Mouse (Mus musculus) heart, adult 2 months (tissue): ENCODE results near the gene Klhl26. TPM values are rescaled to one million over a fixed set of nuclear protein-coding genes. Genes with fewer than 3 reads are reported as not detected.

Experiments used
- DNase-seq, 2 experiments: peaks; one replicate each; pipeline ENCODE4 v3.0.0; 2021
- H3K27ac ChIP-seq: fragments of 200-600 bp; 2 replicates; pipeline ENCODE4 v1.8.1; 2022
- H3K27me3 ChIP-seq: fragments of 200-500 bp; 2 replicates; pipeline ENCODE4 v1.6.1; 2012; ENCODE audit warnings: mild to moderate bottlenecking, low read length, inconsistent platforms, mixed read lengths; ENCODE audit not compliant: control insufficient read depth, insufficient read depth
- H3K36me3 ChIP-seq: fragments of 200-500 bp; 2 replicates; pipeline ENCODE4 v1.6.1; 2012; ENCODE audit warnings: low read length, inconsistent platforms; ENCODE audit not compliant: control insufficient read depth, insufficient read depth
- H3K4me1 ChIP-seq: fragments of 200-500 bp; 2 replicates; pipeline ENCODE4 v1.6.1; 2011; ENCODE audit warnings: low read length; ENCODE audit not compliant: control insufficient read depth, insufficient read depth
- H3K4me3 ChIP-seq: fragments of 200-600 bp; 2 replicates; pipeline ENCODE4 v1.8.1; 2022
- H3K79me2 ChIP-seq: fragments of 200-500 bp; replicated peaks from 2 replicates; pipeline ENCODE4 v1.6.1; 2012; ENCODE audit warnings: mild to moderate bottlenecking, inconsistent platforms, low read length, moderate library complexity, mixed read lengths; ENCODE audit not compliant: control insufficient read depth, insufficient read depth
- H3K9ac ChIP-seq: fragments of 200-500 bp; 2 replicates; pipeline ENCODE4 v1.6.1; 2012; ENCODE audit warnings: low read depth, mild to moderate bottlenecking, control low read depth, inconsistent platforms, low read length, mixed read lengths
- CTCF ChIP-seq: fragments of 200-600 bp; IDR thresholded peaks from 2 replicates; pipeline ENCODE4 v1.8.1; 2022; ENCODE audit warnings: antibody characterized with exemption, mild to moderate bottlenecking, moderate library complexity
- EP300 ChIP-seq: fragments of 200-500 bp; IDR thresholded peaks from 2 replicates; pipeline ENCODE4 v1.6.1; 2011; ENCODE audit warnings: low read depth, low read length, control low read depth; ENCODE audit not compliant: insufficient read depth
- POLR2A ChIP-seq: fragments of 200-500 bp; IDR thresholded peaks from 2 replicates; pipeline ENCODE4 v1.6.1; 2011; ENCODE audit warnings: mild to moderate bottlenecking, low read depth, low read length, control low read depth; ENCODE audit not compliant: insufficient read depth
- WGBS: fragments of 180-500 bp; shearing (Covaris S2); methylation state at CpG from one replicate; pipeline ENCODE4 v1.1.7; 2018; 5-methylcytosine and 5-hydroxymethylcytosine counted together
- intact Hi-C: fragments of 180-260 bp; cut with DNase I; formaldehyde crosslinking; loops from one replicate; pipeline ENCODE4 v1.15.1; 2025
- polyA plus RNA-seq: library from polyadenylated mRNA; depleted of rRNA; stranded (reverse); fragments of >200 nt; gene quantifications from 2 replicates; pipeline ENCODE4 v1.2.3, GENCODE M21; 2012
- total RNA-seq, 2 experiments: library from RNA; stranded (reverse); gene quantifications; 2 replicates each; pipeline ENCODE4 v1.2.3; 2021

The Klhl26 gene
- total and polyA plus RNA-seq, 3 experiments, result 8.1 to 18.8 (median 8.6) TPM

DNA sequence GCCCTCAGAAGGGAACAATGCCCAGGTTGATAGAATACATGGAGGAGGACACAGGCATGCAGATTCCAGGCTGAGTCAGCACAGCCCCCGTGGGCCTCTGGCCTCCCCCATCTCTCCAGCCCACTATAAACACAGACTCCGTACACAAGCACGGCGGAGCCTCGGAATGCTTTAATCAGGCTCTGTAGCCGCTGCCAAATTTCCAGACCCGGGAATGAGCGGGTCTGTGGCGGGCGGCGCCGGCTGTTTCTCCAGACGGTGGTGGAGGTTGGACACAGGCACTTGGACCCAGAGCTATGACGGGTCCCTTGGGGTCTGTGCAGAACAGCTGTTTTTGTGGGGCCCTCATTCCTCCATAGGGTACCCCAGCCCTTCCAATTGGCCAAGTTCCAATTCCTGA lies 57.8 kb downstream of the Klhl26 start:
- intact Hi-C loops, result no loop called here

DNA sequence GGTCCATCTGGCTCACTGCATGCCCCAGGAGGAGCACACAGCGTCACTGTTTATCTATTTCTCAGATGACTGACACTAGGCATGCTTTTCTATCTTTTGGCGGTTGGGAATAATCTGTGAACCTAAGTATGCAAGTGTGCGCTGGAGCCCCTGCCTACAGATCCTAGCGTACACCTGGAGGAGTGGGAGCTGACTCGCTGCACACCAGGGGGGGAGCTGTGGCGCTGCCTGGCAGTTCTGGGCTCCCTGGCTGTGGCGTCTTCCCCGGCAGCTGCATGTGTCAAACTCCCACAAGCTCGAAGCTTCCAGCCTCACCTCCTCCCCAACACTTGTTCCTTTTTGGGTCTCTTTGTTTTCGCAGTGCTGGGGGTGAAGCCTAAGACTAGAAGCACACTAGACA lies 58.9 kb downstream of the Klhl26 start:
- no peaks in the 10 kb centered on the region for H3K36me3 ChIP-seq
- 60% methylated on average over 10 of the region's 10 CpGs for WGBS
- H3K27ac ChIP-seq, result no peak overlapping the region
- DNase-seq, result no peak
- no peaks in the 10 kb centered on the region for H3K27me3 ChIP-seq
- H3K4me3 ChIP-seq, result no peak overlapping the region
- no peak overlapping the region for H3K9ac ChIP-seq
- TF ChIP-seq POLR2A (no peak), EP300 (no peak), CTCF (no peak)
- H3K4me1 ChIP-seq, result no peaks in the 10 kb centered on the region
- no peaks in the 10 kb centered on the region for H3K79me2 ChIP-seq
- intact Hi-C loops, result no loop called here

More for the DNA sequence above, 57.8 kb downstream of the Klhl26 start:
- no peak overlapping the region for H3K9ac ChIP-seq
- no peaks in the 10 kb centered on the region for H3K79me2 ChIP-seq
- H3K27me3 ChIP-seq, result no peaks in the 10 kb centered on the region
- peak; percentile 26 to 42 for DNase-seq
- H3K4me1 ChIP-seq, result no peaks in the 10 kb centered on the region
- TF ChIP-seq CTCF, result no peak
- TF ChIP-seq POLR2A, result no peak
- no peak for TF ChIP-seq EP300
- H3K36me3 ChIP-seq, result no peaks in the 10 kb centered on the region
- WGBS, result 25% methylated on average over 14 of the region's 14 CpGs
- no peak overlapping the region for H3K27ac ChIP-seq
- H3K4me3 ChIP-seq, result no peak overlapping the region

DNA sequence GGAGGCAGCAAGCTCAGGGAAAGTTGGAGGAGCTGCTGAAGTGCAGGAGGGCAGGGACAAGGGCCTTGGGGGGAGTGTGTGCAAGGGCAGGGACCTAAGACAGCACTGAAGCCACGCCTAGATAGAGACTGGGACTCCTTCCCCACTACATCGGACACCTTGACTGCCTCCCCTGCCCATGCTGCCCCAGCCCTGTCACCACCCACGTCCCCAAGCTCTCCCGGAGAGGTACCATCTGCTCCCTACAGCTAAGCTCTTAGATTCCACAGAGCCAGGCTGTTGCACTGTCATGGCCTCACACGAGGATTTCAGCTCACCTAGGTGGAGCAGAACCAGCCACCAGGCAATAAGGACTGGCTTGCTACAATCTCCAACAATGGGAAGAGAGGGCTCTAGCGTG lies 59.8 kb downstream of the Klhl26 start:
- Histone ChIP-seq H3K27ac (no peak overlapping the region), H3K36me3 (no peaks in the 10 kb centered on the region), H3K79me2 (no peaks in the 10 kb centered on the region), H3K4me1 (no peaks in the 10 kb centered on the region), H3K4me3 (no peak overlapping the region), H3K27me3 (no peaks in the 10 kb centered on the region), H3K9ac (no peak overlapping the region)
- DNase-seq, result no peak
- no peak for TF ChIP-seq POLR2A
- no peak for TF ChIP-seq EP300
- TF ChIP-seq CTCF, result no peak
- intact Hi-C loops, result no loop called here
- WGBS, result 74% methylated on average over 6 of the region's 6 CpGs

DNA sequence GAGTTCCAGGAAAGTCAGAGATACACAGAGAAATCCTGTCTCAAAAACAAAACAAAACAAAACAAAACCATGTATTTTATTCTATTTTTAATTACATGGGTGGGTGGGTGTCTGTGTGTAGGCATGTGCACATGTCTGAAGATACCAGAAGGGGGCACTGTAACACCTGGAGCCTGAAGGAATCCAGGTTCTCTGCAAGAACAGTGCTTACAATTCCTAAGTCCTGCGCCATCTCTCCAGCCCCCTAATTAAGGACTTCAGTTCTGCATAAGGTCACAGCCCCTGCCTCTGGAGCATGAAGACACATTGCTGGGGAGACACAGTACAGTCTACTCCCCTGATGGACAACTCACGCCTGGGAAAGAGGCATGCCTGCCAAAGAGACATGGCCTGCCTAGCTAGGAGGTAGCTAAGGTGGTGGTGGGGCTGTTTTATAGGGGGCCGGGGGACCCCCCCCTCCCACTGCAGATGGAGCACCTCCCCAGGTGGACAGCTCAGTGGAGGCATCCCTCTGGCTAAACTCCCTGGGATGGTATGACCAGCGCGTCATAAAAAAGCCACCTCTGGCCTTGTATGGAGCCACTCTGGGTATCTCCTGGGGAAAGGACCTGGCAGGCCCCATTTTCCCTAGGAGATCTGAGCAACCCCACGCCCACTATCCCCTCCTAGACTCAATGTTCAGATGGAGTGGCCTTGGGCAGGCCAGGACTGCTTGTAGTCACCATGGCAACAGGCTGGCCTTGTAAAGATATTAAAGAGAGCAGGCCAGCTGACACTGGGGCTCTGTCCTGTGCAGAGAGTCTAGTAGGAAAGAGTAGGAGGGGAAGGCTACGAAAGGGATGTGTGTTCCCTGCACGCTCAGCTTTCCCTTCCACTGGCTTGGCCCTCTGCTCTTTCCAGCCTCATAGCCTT lies 61.0 kb downstream of the Klhl26 start:
- H3K4me1 ChIP-seq, result no peaks in the 10 kb centered on the region
- WGBS, result 80% methylated on average over 8 of the region's 8 CpGs
- TF ChIP-seq EP300, result no peak
- TF ChIP-seq CTCF, result peak; percentile 69
- intact Hi-C loops, result no loop called here
- no peak overlapping the region for H3K27ac ChIP-seq
- no peak overlapping the region for H3K4me3 ChIP-seq
- DNase-seq, result no peak
- no peaks in the 10 kb centered on the region for H3K27me3 ChIP-seq
- no peak overlapping the region for H3K9ac ChIP-seq
- H3K36me3 ChIP-seq, result no peaks in the 10 kb centered on the region
- no peaks in the 10 kb centered on the region for H3K79me2 ChIP-seq

DNA sequence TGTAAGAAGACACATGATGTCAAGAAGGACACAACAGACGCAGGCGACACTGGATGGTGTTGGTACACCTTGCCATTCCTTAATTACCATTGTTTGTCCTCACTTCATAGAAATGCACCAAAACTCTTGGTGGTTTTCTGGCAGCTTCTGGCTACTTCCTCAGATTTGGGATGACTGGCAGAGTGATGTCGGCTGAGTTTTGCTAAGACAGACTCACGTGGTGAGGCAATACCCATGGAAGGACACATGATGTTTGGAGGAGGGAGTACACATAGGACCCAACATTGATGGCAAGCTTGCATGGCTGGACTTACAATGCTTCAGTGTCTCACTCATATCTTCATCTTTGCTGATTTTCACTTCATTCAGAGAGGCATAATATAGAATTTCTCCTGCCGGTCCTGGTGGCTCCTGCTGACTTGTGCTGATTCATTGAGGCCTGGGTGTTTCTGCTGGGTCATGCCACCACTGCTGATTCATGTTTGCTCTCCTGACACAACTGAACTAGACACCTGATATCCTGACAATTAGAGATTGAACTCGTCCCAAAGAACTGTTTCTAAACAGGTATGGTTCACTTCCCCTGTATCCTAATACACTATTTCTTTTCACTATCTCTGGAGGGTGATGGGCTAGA lies 62.3 kb downstream of the Klhl26 start:
- no peaks in the 10 kb centered on the region for H3K4me1 ChIP-seq
- 85% methylated on average over 6 of the region's 6 CpGs for WGBS
- no peak for TF ChIP-seq EP300
- TF ChIP-seq CTCF, result no peak
- TF ChIP-seq POLR2A, result no peak
- H3K9ac ChIP-seq, result no peak overlapping the region
- H3K36me3 ChIP-seq, result no peaks in the 10 kb centered on the region
- no peak overlapping the region for H3K4me3 ChIP-seq
- intact Hi-C loops, result no loop called here
- H3K79me2 ChIP-seq, result no peaks in the 10 kb centered on the region
- H3K27me3 ChIP-seq, result no peaks in the 10 kb centered on the region
- DNase-seq, result no peak
- no peak overlapping the region for H3K27ac ChIP-seq

DNA sequence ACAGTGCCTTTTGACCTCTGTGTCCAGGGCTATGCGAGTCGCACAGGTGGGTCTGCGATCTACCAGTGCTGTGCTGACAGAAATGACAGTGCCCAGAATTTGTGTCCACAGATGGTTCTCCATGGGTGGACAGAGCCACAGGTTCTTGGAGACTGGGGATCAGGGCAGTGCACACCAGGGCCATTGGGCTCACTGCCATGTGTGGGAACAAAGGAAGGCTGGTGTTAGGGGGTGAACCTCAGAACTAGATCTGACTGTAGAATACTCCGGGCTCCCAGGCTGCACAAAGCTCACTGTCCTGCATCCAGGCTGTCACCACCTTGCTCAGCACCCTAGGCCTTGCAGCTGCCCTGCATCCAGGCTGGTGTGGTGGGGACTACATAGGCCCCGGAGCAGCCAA lies 66.5 kb downstream of the Klhl26 start:
- no peak overlapping the region for H3K4me3 ChIP-seq
- no peak for TF ChIP-seq EP300
- TF ChIP-seq CTCF, result no peak
- TF ChIP-seq POLR2A, result no peak
- H3K4me1 ChIP-seq, result no peaks in the 10 kb centered on the region
- DNase-seq, result no peak
- no peaks in the 10 kb centered on the region for H3K27me3 ChIP-seq
- H3K9ac ChIP-seq, result no peak overlapping the region
- WGBS, result 90% methylated on average over 5 of the region's 5 CpGs
- no peaks in the 10 kb centered on the region for H3K79me2 ChIP-seq
- intact Hi-C loops, result no loop called here
- H3K36me3 ChIP-seq, result no peaks in the 10 kb centered on the region
- no peak overlapping the region for H3K27ac ChIP-seq
